Mouse (Mus musculus): ENCODE data around the gene Nusap1. TPM values are rescaled to one million over a fixed set of nuclear protein-coding genes. Genes with fewer than 3 reads are reported as not detected.
A peak's percentile ranks its signal among the peaks of the same experiment; 100 is the strongest.
"Not testable (repeated sequence)": the region's sequence is repeated elsewhere in the genome, so short reads cannot be mapped to it uniquely, and the experiment has no call there.

Gene Nusap1
- total RNA-seq (2021), result under 1 TPM; 0.46 to 0.54 TPM
- long read RNA-seq, experiment 1, partial matches to known transcripts, result 0 of 2 reads
- long read RNA-seq, experiment 1, other reads (novel, unspliced or antisense), result 2 of 2 reads
- long read RNA-seq, experiment 2, partial matches to known transcripts, result 0 of 1 reads
- long read RNA-seq, experiment 2, other reads (novel, unspliced or antisense), result 1 of 1 reads

DNA sequence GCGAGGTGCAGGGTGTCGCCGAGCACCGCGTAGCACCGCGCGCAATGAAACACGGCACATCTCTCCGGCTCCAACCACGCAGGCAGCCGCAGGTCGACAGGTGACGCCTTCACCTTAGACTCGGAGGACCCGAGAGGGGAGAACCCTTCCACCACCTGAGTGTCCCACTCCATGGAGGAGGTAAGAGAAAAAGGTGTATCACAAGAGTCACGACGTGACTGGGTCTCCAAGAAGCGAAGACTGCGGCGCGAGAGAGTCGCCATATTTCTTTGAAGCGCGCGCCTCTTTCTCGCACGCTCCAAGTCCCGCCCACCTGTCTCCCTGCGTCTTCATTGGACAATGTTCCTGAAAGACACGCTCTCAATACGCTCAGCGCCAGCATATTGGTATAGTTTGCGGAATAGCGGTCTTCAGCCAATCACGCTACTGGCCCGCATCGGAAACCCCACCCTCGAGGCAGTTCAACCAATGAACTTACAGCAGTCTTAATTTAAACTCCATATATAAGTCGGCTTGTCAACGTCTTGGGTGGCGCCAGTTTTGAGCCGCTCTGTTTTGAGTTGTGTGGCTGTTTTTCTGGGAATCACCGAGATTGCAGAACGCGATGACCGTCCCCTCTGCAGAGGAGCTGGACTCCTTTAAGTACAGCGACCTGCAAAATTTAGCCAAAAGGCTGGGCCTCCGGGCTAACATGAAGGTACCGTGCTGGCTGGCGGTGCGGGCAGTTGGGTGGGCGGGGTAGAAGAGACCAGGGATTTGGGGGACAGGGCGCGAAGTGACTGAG lies at the start of gene Nusap1, which contains the start of gene Oip5:
Gene Nusap1, plus strand, starts transcription at position 100 of the 784 bp plus-strand sequence.
Gene Oip5, minus strand, starts transcription at position 271 of the 784 bp plus-strand sequence.
- peak; percentile 87 for DNase-seq

DNA sequence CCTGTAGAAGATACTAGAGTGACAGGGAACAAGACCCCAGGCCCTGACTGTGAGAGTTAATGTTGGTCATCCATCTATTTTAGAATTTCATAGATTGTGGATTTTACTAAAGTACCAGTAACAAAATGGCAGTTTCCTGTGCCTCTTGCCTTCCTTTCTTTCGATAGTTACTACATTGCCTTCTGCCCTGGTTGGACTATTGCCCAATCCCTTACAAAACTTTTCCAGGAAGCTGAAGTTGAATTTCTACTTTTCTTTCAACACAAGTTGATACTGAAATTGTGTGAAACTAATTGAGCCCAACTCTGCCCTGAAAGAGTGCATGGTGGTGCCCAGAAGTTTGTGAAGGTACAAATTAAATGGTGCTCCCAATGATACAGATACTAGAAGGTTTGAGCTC lies 45.6 kb upstream of the Nusap1 start:
- no peak for DNase-seq

DNA sequence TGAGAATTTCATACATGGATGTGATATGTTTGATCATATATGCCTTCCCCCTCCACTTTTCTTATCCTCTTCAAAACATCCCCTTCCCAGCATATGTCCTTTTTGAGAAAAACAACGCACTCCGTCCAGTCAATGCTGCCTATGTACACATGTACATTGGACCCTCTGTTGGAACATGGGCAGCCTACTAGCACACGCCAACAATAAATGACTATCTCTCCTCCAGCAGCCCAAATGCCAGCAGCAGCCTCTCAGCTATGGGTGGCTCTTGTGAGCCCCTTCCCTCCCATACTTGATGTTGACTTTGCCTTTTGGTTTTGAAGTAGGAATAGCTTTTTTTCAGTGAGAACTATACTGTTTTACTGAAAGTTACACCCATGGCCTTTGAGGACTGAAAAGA lies 36.5 kb upstream of the Nusap1 start:
- DNase-seq, result no peak

DNA sequence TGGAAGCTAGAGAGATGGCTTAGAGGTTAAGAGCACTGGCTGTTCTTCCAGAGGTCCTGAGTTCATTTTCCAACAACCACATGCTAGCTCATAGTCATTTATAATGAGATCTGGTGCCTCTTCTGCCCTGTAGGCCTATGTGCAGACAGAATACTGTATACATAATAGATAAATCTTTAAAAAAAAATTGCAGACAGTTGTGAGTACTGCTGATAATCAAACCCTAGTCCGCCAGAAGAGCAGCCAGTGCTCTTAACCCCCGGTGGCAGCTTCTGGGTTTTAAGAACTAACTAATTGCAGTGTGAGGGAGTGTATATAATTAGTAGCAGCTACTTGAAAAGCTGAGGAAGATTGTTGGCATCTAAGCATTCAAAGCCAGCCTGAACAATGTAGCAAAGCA lies 34.7 kb upstream of the Nusap1 start:
- no peak for DNase-seq

DNA sequence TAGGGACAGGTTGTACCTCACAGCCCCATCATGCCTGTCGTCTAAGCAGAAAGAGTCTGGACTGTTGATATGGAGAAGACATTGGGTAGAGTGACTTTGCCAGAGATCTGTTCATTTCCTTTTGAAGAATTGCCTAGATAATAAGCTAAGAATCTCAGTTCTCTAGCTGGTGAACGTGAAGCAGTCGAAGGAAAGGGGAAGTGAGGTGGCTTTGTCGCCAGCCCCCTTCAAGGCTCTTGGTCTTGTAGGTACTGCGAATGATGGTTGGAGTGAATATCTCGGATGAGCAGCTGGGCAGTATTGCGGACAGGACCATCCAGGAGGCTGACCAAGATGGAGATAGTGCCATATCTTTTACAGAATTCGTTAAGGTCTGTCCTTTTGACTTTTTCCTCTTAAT lies 33.8 kb upstream of the Nusap1 start:
- no peak for DNase-seq

DNA sequence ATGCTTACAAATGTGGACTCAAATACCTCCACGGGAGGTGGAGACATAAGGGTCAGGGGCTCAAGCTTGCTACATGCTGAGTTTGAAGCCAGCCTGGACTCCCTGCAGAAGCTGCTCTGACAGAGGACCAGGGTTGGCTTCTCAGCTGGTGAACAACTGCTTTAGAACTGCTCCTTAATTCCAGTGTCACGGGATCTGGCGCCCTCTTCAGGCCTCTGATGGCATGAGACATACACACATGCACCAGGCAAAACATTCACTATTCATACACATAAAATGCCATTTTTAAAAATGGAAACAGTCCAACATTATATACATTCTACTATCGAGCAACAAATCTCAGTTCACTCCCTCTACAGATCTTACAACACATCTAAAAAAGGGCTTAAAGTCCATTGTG lies 30.7 kb upstream of the Nusap1 start:
- DNase-seq, result no peak

DNA sequence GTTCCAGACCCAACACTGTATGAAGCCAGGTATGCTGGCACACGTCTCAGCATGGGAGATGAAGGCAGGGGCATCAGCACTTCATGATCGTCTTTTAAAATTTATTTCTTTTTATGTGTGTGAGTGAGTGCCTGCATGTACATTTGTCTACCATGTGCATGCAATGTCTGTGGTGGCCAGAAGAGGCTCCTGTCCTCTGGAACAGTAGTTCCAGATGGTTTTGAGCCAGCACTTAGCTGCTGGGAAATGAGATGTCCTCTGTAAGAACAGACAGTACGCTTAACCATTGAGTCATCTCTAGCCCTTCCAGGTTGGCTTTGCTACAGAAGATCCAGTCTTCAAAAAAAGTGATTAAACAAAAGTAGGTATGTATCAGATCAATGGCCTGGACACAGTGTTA lies 26.9 kb upstream of the Nusap1 start:
- no peak for DNase-seq

DNA sequence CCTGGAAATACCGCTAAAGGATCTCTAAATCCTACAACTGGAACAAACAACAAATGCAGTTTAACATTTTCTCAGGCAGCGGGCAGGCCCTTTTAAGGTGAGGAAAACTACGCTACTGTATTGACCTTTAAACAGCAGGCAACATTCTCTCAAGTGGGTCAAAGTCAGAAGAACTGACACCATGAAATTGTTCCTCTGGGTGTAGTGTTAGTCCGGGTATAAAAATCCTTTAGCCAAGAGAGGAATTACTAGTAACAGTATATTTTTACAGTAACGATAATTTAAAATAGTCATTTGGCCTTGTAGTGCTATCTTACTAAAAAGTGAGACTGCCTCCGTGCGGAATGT lies 24.4 kb upstream of the Nusap1 start:
- DNase-seq, result no peak

DNA sequence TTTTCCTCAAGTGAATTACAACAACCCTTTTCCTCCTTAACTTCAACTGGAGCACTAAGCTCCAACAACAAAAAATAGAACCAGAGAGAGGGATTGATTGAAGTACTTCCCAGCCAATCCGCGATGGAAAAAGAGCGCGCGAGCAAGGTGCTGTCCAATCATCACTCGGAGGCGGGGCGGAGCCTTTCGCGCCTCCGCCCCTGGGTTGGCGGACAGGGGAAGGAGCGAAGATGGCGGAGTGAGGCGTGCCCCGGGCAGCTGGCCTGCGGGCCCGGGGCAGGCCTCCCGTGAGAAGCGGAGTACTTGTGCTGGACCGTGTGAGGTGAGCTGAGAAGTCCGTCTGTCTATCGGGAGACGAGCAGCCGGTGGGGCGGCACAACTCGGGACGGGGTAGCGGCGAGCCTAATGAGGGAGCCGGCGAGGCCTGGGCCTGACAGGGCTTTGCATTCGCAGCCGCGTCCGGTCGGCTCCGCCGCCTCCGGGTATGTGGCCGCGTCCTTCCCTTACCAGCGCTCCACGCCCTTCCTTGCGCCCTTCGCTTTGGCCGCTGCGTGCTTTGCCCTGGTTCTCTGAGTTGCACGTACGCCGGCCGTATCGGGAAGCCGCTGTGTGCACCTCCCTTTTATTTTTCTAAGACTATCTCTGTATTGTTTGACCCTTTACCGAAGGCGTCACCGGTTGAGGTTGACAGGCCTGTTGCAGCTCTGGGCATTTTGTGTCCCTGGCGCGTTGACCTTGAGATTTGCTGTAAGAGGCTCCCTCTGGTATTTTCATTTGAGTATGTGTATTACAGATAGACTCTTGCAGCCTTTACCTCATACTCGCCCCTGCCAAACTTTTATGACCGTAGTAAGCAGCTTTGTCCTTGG lies 23.8 kb upstream of the Nusap1 start:
- DNase-seq, result peak; percentile 95

DNA sequence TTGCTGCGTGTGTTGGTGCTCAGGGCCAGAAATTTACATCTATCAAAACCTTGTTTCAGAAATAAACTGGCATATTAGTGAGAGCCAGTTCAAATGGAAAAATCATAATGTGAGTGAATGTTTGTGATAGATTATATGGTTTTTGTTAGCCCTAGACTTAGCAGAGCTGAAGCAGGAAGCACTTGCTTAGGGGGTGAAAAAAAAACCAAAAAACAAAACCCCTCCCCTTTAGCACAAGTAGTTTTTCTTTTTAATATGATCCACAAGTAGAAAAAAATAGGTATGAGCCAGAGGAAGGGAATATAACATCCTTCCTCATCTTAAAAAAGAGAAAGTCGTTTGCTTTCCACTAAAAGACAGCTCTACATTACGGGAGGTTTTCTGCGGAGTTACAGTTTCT lies 22.8 kb upstream of the Nusap1 start:
- DNase-seq, result no peak

DNA sequence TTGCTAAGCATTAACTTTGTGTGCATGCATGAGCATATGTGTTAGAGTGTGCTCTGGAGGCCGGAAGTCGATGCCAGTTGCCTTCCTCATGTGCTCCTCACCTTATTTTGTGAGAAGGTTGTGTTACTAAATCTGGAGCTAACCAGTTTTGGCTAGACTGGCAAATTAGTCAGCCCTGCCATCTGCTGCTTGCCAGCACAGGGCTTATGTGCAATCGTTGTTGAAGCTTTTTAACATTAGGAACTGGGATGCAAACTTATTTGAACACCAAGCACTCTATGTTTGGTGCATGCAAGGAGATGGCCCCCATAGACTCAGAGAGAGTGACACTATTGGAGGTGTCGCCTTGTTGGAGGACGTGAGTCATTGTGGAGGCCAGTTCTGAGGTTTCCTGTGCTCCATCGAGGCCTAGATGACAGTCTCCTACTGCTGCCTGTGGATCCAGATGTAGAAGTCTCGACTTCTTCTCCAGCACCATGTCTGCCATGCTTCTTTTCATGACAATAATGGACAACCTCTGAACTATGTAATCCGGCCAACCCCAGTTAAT lies 21.2 kb upstream of the Nusap1 start:
- DNase-seq, result no peak

DNA sequence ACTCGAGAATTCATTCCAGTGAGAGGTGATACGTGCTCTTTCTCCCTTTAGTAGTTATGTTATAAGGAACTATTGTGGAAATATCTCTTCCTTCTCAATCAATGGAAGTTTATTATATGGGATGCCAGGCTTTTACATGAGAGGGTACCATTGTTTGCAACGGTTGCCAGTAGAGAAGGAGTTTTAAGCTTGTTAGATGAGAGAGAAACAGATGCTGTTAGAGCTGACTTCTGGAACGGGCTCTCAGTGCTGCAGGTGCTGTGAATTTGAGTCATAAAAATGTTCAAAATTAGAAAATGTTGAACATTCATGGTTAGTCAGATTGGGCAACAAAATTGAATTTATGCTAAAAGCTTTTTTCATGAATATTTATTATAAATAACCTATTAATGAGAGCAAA lies 17.1 kb upstream of the Nusap1 start:
- no peak for DNase-seq

DNA sequence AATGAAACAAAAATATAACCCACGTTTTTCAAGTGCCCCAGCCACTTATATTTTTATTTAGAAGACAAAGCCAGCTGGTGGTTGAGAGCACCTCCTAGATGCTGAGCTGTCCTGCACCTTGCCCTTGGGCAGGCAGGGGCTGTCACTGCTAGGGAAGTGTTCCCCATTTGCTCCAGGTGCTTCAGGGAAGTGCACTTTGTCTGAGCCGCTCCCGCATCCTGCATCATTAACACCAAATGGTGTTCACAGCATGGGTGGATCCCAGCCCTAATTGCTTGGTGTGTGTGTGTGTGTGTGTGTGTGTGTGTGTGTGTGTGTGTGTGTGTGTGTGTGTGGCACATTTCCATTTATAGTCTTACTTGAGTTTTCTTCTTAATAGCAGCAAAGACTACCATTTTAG lies 16.5 kb upstream of the Nusap1 start:
- DNase-seq, result not testable (repeated sequence)

DNA sequence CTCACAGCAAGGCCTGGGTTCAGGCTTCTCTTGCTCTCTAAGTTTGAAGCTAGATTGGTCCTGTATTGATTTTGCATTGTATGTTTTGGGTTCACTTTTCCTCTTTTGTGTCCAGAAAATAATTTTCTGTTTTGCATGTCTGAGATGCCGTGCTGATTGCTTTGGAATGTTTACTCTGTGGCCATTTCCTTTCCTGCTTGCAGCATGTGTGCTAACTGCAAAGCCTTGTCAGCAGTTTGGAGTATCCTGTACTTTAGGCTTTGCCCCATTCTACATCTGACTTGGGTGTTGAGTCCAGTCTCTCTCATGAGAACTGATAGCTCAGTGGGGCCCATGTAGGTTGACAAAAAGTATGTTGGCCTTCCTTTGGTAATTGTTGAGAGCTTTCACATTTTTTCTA lies 15.6 kb upstream of the Nusap1 start:
- DNase-seq, result no peak

DNA sequence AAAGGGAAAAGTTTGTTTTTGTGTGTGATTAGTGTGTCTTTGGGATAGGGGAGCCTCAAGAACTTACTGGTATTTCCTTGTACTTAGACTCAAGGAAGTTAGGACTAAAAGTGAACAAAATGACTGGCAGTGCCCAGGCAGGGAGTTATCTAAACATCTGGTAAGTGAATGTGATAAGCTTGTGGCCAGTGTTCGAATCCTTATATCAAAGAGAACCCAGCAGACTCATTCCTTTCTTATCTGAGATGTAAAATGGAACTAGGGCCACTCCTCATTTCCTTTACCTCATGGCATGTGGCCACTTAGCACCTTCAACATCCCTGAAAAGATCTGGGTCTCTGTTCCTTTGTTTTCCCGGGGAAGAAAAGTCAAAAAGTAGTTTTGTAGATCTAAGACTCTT lies 14.2 kb upstream of the Nusap1 start:
- no peak for DNase-seq

DNA sequence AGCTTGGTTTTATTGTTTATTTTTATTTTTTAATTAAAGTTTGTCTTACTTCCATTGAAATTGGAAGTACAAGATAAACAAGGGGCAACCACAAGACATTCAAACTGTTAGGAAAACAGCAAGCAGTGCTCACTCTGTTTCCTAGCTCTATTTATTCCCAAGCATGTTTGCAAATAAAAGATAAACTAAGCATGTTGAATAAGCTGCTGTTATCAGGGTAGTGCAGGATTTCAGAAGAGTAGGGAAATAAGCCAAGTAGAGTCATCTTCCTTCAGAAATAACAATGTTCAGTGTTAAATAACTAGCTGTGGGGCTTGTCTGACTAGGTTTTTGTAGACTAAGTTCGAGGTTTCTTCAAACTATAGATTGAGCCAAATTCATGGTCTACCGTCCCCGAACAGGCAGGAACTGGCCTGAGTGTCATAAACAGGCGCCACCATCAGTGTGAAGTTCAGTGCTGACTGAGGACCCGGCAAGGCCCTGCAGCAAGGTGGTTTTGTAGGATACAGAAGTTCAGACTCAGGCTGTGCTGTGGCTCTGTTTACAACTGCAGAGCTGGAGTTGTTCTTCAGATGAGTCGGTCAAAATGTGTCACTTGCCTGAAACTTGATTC lies 12.6 kb upstream of the Nusap1 start:
- DNase-seq, result no peak

DNA sequence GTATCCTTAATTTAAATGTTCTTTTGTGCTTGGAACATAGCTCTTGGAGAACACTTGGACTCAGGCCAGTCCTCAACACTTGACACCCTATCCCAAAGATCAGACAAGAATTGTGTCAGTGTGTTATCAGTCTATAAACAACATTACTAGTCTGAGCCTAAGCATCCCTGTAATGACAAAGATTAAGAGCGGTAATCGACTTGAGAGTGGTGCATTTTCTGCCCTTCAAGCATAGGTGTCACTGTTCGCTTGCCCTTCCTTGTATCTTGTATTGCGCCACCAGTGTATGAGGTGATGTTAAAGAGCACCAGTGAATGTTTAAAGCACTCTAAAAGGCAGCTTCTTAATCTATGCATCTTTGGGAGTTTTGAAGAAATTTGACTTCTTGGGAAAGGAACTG lies 11.1 kb upstream of the Nusap1 start:
- no peak for DNase-seq

DNA sequence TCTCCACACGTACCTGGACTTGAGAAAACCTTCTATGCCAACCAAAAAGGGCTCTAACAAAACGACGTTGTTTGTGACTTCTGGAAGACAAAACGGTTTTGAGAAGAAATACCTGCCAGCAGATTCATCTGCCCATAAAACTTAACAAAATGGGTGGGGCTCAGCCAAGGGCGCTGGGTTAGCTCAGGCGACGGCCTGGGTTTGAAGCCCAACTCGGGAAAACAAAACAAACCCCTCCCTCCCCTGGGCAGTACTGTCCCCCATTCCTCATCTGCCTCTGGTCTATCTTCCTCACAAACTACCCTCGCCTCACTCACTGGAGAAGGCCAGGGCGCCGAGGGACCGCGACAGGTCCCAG lies 278 bp upstream of the Nusap1 start:
- peak; percentile 11 for DNase-seq

DNA sequence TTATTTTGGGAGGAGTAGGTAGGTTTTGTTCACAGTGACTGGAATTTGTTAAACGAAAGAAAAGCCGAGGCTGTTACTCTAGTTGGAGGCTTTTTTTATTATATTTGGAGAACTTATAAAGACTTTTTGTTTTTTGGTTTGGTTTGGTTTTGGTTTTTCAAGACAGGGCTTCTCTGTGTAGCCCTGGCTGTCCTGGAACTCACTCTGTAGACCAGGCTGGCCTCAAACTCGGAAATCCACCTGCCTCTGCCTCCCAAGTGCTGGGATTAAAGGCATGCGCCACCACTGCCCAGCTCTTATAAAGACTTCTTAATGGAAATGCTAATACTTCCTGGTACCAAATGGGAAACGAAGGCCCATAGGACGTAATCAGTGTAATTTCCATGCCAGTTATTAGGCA lies 904 bp downstream of the Nusap1 start:
- DNase-seq, result not testable (repeated sequence)

DNA sequence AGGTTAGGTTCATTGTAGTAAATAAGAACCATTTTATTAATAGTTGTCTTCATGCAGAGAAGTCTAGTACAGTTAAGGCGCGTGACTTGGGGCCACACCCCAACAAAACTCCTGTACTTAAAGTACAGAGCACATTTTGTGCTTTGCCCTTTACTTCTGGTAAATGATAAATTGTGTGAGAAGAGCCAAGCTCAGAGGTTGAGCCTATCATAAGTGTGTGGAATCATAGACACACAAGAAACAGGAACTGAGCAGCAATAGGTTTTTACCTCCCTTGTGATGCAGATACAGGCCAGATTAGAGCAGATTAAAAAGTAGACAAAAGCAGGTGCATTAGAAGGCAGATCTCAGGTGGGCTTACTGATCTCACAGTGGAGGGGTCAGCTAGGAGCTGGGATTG lies 3.2 kb downstream of the Nusap1 start:
- no peak for DNase-seq

DNA sequence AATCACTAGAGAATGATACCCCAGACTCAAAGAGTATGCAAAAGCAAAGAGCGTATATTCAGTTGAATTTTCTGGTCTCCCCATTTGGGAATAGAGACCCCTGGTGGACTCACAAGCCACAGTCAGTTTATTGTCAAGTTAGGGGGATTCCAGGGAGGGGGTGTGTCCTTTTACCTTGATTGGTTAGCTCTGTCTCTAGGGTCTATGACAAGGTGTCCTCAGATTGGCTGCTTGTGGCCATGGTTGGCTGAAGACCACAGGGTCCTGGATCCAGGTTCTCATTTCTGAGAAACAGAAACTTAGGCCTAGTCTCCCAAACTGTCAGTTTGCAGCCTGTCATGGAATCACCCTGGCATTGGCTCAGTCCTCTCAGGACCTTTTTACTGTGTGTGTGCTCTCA lies 18.7 kb downstream of the Nusap1 start:
- DNase-seq, result no peak

DNA sequence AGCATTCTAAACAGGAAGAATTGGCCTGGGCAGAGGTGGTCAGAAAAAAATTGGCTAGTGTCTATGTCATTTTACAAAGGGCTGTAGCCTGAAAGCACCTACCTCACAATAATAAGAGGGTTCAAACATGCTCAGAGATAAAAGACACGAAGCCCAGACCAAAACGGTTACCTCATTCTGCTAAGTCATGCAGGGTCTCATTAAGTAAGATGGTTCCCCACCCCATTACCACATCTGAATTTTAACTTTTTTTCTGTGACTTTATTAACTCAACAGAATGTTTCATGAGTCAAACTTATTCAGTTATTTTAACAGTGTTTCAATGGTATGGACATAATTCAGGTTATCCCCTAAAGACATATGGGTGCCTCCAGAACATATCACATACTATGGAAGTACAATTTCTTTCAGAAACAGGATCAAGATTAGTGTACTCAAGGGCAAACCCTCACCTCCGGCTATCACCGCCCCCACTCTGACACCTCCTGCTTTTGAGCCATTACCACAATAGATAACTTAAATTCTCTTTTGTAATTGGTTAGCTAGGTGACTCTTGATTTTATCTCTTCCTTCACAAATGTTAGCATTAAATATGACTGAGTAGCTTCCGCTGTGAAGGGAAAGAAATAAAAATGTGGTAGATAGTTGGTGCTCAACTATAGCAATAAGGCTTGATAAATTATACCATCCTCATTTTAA lies 23.3 kb downstream of the Nusap1 start:
- DNase-seq, result no peak

Data from gastrocnemius, postnatal 25 days (tissue).